Mouse (Mus musculus) intestine, embryonic 16.5 days (tissue): ENCODE measurements around the gene Sf3b2. TPM values are rescaled to one million over a fixed set of nuclear protein-coding genes. Genes with fewer than 3 reads are reported as not detected.
"Not testable (repeated sequence)": the region's sequence is repeated elsewhere in the genome, so short reads cannot be mapped to it uniquely, and the experiment has no call there.

ENCODE experiments used
- ATAC-seq: fragments of 200-750 bp; cut with Nextera tagmentation; 2 replicates; pipeline ENCODE4 v1.8.0; 2017; ENCODE audit warnings: moderate TSS enrichment, moderate library complexity
- H3K27ac ChIP-seq: fragments of 300-500 bp; sonication (generic); 2 replicates; pipeline ENCODE4 v1.5.1; 2014; ENCODE audit warnings: mild to moderate bottlenecking, low read length
- H3K27me3 ChIP-seq: fragments of 300-500 bp; sonication (generic); replicated peaks from 2 replicates; pipeline ENCODE4 v1.6.1; 2014; ENCODE audit warnings: low read length, control low read depth, mixed read lengths; ENCODE audit not compliant: control insufficient read depth, insufficient read depth
- H3K36me3 ChIP-seq: fragments of 300-500 bp; sonication (generic); 2 replicates; pipeline ENCODE4 v1.6.1; 2014; ENCODE audit warnings: low read length, control low read depth; ENCODE audit not compliant: control insufficient read depth, insufficient read depth
- H3K4me1 ChIP-seq: fragments of 300-500 bp; sonication (generic); 2 replicates; pipeline ENCODE4 v1.6.1; 2014; ENCODE audit warnings: low read length, control low read depth, mixed read lengths; ENCODE audit not compliant: control insufficient read depth, insufficient read depth
- H3K4me2 ChIP-seq: fragments of 300-500 bp; sonication (generic); 2 replicates; pipeline ENCODE4 v1.6.1; 2014; ENCODE audit warnings: low read depth, low read length, control low read depth
- H3K4me3 ChIP-seq: fragments of 300-500 bp; sonication (generic); 2 replicates; pipeline ENCODE4 v1.5.1; 2014; ENCODE audit warnings: mild to moderate bottlenecking, low read length
- H3K9ac ChIP-seq: fragments of 300-500 bp; sonication (generic); 2 replicates; pipeline ENCODE4 v1.6.1; 2014; ENCODE audit warnings: low read depth, low read length
- H3K9me3 ChIP-seq: fragments of 300-500 bp; sonication (generic); 2 replicates; pipeline ENCODE4 v1.6.1; 2016; ENCODE audit warnings: low read length, control low read depth; ENCODE audit not compliant: control insufficient read depth
- WGBS: fragments of 180-500 bp; shearing (Covaris S2); extraction: QIAGEN DNeasy Blood & Tissue Kit; methylation state at CpG from one replicate; pipeline ENCODE4 v1.1.7; 2014; 5-methylcytosine and 5-hydroxymethylcytosine counted together
- polyA plus RNA-seq: library from polyadenylated mRNA; unstranded; fragments of >200 nt; fragmentation: Nextera tagmentation; extraction: Ambion mirVana; gene quantifications from 2 replicates; pipeline ENCODE4 v1.2.1, GENCODE M21; 2015

Gene Sf3b2
- polyA plus RNA-seq, 1 experiment from 2014 or later, result 280 TPM

GRCm38 (mm10) chr19:5268017-5268416 is 27.2 kb downstream of the Sf3b2 start:
- Histone ChIP-seq H3K36me3 (no peaks in the 10 kb centered on the region), H3K9ac (no peak overlapping the region), H3K4me3 (no peak overlapping the region), H3K27ac (no peak overlapping the region), H3K4me1 (peaks cover 12% of the 10 kb centered on the region), H3K9me3 (no peaks in the 10 kb centered on the region), H3K4me2 (no peak overlapping the region), H3K27me3 (no peaks in the 10 kb centered on the region)
- no peak for ATAC-seq

- no peak for ATAC-seq
- 96% methylated on average over 5 of the region's 5 CpGs for WGBS
- Histone ChIP-seq H3K27ac (no peak overlapping the region), H3K9ac (no peak overlapping the region), H3K27me3 (no peaks in the 10 kb centered on the region), H3K4me2 (no peak overlapping the region), H3K36me3 (no peaks in the 10 kb centered on the region), H3K4me1 (peaks cover 10% of the 10 kb centered on the region), H3K9me3 (no peaks in the 10 kb centered on the region), H3K4me3 (no peak overlapping the region)
Observed at GRCm38 (mm10) chr19:5267015-5267414, 28.2 kb downstream of the Sf3b2 start.

GRCm38 (mm10) chr19:5257140-5257539 is 38.1 kb downstream of the Sf3b2 start:
- Histone ChIP-seq H3K4me3 (no peak overlapping the region), H3K9ac (no peak overlapping the region), H3K4me1 (no peaks in the 10 kb centered on the region; the same call in 1 of the 2 replicates), H3K36me3 (no peaks in the 10 kb centered on the region), H3K9me3 (no peaks in the 10 kb centered on the region), H3K27ac (no peak overlapping the region), H3K4me2 (no peak overlapping the region), H3K27me3 (no peaks in the 10 kb centered on the region)
- 51% methylated on average over 3 of the region's 3 CpGs for WGBS
- no peak for ATAC-seq

- not testable (repeated sequence) for H3K4me2 ChIP-seq, H3K36me3 ChIP-seq, H3K27me3 ChIP-seq, H3K4me1 ChIP-seq, H3K4me3 ChIP-seq, H3K9ac ChIP-seq, ATAC-seq, H3K9me3 ChIP-seq, H3K27ac ChIP-seq
- 100% methylated on average over 1 of the region's 1 CpGs for WGBS
Observed at GRCm38 (mm10) chr19:5236981-5237380, 58.3 kb downstream of the Sf3b2 start.

GRCm38 (mm10) chr19:5232696-5233095 is 62.6 kb downstream of the Sf3b2 start:
- no peak for ATAC-seq
- Histone ChIP-seq H3K4me2 (no peak overlapping the region), H3K36me3 (no peaks in the 10 kb centered on the region), H3K9ac (no peak overlapping the region), H3K27ac (no peak overlapping the region), H3K4me3 (no peak overlapping the region), H3K27me3 (no peaks in the 10 kb centered on the region), H3K9me3 (no peaks in the 10 kb centered on the region), H3K4me1 (0 out of 2 replicates have a peak, but pooled peaks cover 4% of the 10 kb centered on the region)
- 83% methylated on average over 4 of the region's 4 CpGs for WGBS

- Histone ChIP-seq H3K4me2 (no peak overlapping the region), H3K4me1 (0 out of 2 replicates have a peak, but pooled peaks cover 4% of the 10 kb centered on the region), H3K9me3 (no peaks in the 10 kb centered on the region), H3K36me3 (no peaks in the 10 kb centered on the region), H3K9ac (no peak overlapping the region), H3K27me3 (no peaks in the 10 kb centered on the region), H3K4me3 (no peak overlapping the region), H3K27ac (no peak overlapping the region)
- 62% methylated on average over 2 of the region's 2 CpGs for WGBS
- peak; percentile 44; the same call in 1 of the 2 replicates for ATAC-seq
Observed at GRCm38 (mm10) chr19:5230110-5230509, 65.1 kb downstream of the Sf3b2 start.

- Histone ChIP-seq H3K27ac (no peak overlapping the region), H3K9ac (no peak overlapping the region), H3K27me3 (no peaks in the 10 kb centered on the region), H3K4me2 (no peak overlapping the region), H3K4me1 (no peaks in the 10 kb centered on the region), H3K9me3 (no peaks in the 10 kb centered on the region), H3K4me3 (no peak overlapping the region), H3K36me3 (no peaks in the 10 kb centered on the region)
- WGBS, result 71% methylated on average over 2 of the region's 2 CpGs
- ATAC-seq, result no peak
Observed at GRCm38 (mm10) chr19:5224624-5225023, 70.6 kb downstream of the Sf3b2 start.

GRCm38 (mm10) chr19:5224077-5224476 is 71.2 kb downstream of the Sf3b2 start:
- no peak for ATAC-seq
- Histone ChIP-seq H3K27me3 (no peaks in the 10 kb centered on the region), H3K4me3 (no peak overlapping the region), H3K27ac (no peak overlapping the region), H3K4me2 (no peak overlapping the region), H3K36me3 (no peaks in the 10 kb centered on the region), H3K9me3 (no peaks in the 10 kb centered on the region), H3K9ac (no peak overlapping the region), H3K4me1 (no peaks in the 10 kb centered on the region)
- 89% methylated on average over 4 of the region's 4 CpGs for WGBS
